Mouse (Mus musculus): ENCODE data around the gene Bpi. TPM values are rescaled to one million over a fixed set of nuclear protein-coding genes. Genes with fewer than 3 reads are reported as not detected.

Bpi gene
- polyA plus RNA-seq, 1 experiment from 2014 or later, result not detected

DNA sequence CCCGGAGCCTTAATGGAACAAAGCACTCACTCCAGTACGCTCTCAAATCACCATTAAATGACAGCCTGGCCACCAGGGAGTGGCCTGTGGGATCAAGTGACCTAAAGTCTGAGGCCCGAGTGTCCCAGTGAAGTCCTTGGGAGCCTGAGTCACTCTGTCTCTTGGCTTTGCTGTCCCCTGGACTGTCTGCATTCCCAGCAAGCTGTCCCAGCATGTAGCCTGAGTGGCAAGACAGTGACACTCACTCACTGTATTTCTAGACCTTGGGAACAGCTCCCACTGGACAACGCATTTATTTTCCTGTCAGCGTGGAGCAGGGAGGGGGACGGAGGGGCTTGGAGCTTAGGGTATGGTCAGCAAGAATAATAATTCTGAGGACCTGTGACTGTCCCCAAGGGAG is 18.6 kb downstream of the Bpi start:
- no peak overlapping the region for H3K27ac ChIP-seq
- 59% methylated on average over 6 of the region's 6 CpGs for WGBS
- no peaks in the 10 kb centered on the region for H3K27me3 ChIP-seq
- H3K9ac ChIP-seq, result no peak overlapping the region
- H3K36me3 ChIP-seq, result no peaks in the 10 kb centered on the region
- ATAC-seq (ENCODE audit: low FRiP score), result no peak
- no peaks in the 10 kb centered on the region for H3K9me3 ChIP-seq (replicated peaks)
- H3K4me1 ChIP-seq, result peaks cover 17% of the 10 kb centered on the region; the same call in 1 of the 2 replicates
- no peak overlapping the region for H3K4me3 ChIP-seq
- H3K4me2 ChIP-seq (replicated peaks), result no peak overlapping the region

DNA sequence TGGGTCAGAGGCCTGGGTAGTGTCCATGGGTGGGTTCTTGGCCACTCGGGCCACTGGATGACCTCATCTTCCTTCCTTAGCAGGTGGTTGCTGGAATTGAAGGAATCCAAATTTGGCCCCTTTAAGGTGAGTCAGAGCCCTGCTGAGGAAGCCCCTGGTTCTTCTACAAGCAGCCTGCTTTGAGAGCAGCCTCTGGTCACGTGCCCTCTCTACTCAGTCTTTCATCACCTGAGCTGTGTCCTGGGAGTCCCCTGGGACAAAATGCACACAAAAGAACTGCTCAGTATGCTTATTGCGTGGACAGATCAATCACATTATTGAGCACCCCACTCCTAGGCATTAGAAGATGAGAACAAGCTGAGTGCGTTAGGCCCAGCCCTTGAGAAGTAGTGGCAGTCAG is 19.0 kb downstream of the Bpi start:
- no peak overlapping the region for H3K27ac ChIP-seq
- H3K4me2 ChIP-seq (replicated peaks), result no peak overlapping the region
- no peaks in the 10 kb centered on the region for H3K27me3 ChIP-seq
- 60% methylated on average over 4 of the region's 4 CpGs for WGBS
- no peak overlapping the region for H3K9ac ChIP-seq
- H3K36me3 ChIP-seq, result no peaks in the 10 kb centered on the region
- peaks cover 17% of the 10 kb centered on the region for H3K4me1 ChIP-seq
- no peaks in the 10 kb centered on the region for H3K9me3 ChIP-seq (replicated peaks)
- ATAC-seq (ENCODE audit: low FRiP score), result no peak
- no peak overlapping the region for H3K4me3 ChIP-seq

DNA sequence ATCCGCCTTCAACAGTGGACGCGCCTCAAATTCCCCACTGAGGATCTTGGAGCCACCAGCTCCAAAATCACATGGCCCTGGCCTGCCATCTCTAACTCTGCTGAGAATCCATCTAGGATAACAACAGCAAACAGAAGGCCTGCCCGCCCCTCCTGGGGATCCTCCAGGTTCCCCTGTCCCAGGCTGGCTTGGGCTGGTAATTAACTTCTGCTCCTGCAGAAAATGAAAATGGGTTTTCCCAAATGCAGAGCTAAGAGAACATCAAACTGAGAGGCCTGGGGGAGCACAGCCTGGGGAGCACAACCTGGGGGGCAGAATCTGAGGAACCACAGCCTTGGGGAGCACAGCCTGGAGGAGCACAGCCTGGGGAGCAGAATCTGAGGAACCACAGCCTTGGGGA is 21.8 kb downstream of the Bpi start:
- Histone ChIP-seq H3K4me1 (peaks cover 14% of the 10 kb centered on the region; the same call in 1 of the 2 replicates), H3K4me2 (replicated peaks) (no peak overlapping the region), H3K4me3 (no peak overlapping the region), H3K36me3 (no peaks in the 10 kb centered on the region), H3K27me3 (no peaks in the 10 kb centered on the region), H3K27ac (no peak overlapping the region), H3K9me3 (replicated peaks) (no peaks in the 10 kb centered on the region), H3K9ac (no peak overlapping the region)
- no peak for ATAC-seq (ENCODE audit: low FRiP score)
- 86% methylated on average over 4 of the region's 4 CpGs for WGBS

DNA sequence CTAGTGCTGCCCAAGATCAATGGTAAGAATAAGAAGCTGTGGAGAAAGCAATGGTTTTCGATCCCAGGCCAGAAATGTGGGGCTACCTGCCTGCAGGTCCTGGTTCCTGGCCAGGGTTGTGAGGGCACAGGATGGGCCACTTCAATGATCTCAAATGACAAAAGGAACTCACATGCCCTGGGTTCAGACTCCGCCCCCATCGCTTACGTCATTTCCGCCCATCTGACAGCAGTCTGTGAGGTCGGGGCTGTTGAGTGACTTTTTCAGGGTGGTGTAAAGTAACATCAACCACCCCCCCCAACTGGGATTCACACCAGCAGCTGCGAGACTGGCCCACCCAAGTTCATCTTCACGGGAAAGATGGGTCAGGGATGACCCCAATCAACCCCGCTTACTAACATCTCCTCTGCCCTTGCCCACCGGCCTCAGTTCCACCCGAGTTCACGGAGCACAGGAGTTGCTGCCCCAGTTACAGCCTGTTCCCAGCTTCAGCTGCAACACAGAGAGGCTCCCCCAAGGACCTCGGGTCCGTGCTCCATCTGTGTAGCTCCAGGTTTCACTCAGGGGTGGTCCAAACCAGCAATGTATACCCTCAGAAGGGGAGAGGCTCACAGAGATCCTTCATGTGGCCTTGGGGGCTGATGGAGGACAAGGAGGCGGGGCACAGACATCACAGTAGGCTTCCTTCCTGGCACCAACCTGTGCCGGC is 23.8 kb downstream of the Bpi start:
- Histone ChIP-seq H3K27me3 (no peaks in the 10 kb centered on the region), H3K9ac (no peak overlapping the region), H3K4me2 (replicated peaks) (no peak overlapping the region), H3K36me3 (no peaks in the 10 kb centered on the region), H3K4me3 (no peak overlapping the region), H3K9me3 (replicated peaks) (no peaks in the 10 kb centered on the region), H3K27ac (no peak overlapping the region), H3K4me1 (peaks cover 13% of the 10 kb centered on the region; the same call in 1 of the 2 replicates)
- ATAC-seq (ENCODE audit: low FRiP score), result no peak
- WGBS, result 73% methylated on average over 16 of the region's 16 CpGs

GRCm38 (mm10) chr2:158283136-158283535 is 25.2 kb downstream of the Bpi start:
- Histone ChIP-seq H3K27ac (no peak overlapping the region), H3K4me3 (no peak overlapping the region), H3K4me2 (replicated peaks) (no peak overlapping the region), H3K9me3 (replicated peaks) (no peaks in the 10 kb centered on the region), H3K9ac (no peak overlapping the region), H3K36me3 (no peaks in the 10 kb centered on the region), H3K27me3 (no peaks in the 10 kb centered on the region), H3K4me1 (peaks cover 10% of the 10 kb centered on the region; the same call in 1 of the 2 replicates)
- no peak for ATAC-seq (ENCODE audit: low FRiP score)
- 80% methylated on average over 7 of the region's 7 CpGs for WGBS

DNA sequence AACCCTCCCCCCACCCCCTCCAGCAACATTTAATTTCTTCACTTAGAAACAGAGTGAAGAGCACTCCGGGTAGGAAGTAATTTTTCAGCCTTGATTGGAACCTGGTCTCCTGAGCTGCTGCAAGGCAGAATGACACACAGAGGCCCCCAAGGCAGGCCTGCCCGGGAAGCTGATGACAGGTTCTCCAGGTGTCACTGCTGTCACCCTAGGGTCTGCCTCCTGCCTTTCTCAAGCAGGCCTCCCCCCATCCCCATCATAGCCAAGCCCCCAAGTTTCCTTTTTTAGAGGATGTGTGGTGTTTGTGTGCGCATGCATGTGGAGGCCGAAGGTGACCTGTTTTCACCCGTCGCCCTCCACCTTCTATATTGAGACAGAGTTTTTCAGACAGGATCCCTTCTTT is 25.9 kb downstream of the Bpi start:
- no peak for ATAC-seq (ENCODE audit: low FRiP score)
- WGBS, result 75% methylated on average over 6 of the region's 6 CpGs
- H3K4me3 ChIP-seq, result no peak overlapping the region
- H3K9me3 ChIP-seq (replicated peaks), result no peaks in the 10 kb centered on the region
- H3K4me2 ChIP-seq (replicated peaks), result no peak overlapping the region
- no peaks in the 10 kb centered on the region for H3K27me3 ChIP-seq
- no peak overlapping the region for H3K27ac ChIP-seq
- no peak overlapping the region for H3K9ac ChIP-seq
- peaks cover 10% of the 10 kb centered on the region; the same call in 1 of the 2 replicates for H3K4me1 ChIP-seq
- no peaks in the 10 kb centered on the region for H3K36me3 ChIP-seq

GRCm38 (mm10) chr2:158284571-158284970 is 26.7 kb downstream of the Bpi start:
- H3K36me3 ChIP-seq, result no peaks in the 10 kb centered on the region
- H3K9ac ChIP-seq, result no peak overlapping the region

DNA sequence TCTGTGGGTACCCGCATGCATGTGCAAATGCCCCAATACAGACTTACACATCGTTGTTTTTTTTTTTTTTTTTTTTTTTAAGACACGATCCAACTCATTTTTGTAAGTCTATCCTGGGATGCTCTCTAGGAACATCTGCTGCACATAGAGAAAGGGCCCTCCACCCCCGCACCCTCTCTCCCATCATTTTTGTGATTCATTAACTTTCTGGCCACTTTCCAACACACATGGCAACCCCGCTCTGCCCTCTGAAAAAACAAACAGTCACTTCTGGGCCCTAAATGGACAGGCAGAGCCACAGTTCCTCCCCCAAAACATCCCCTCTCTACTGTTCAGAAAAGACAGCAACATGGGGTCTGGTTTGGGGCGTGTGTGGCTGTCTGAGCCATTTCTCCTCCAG is 27.8 kb downstream of the Bpi start:
- H3K4me1 ChIP-seq, result peaks cover 10% of the 10 kb centered on the region; the same call in 1 of the 2 replicates
- 68% methylated on average over 6 of the region's 6 CpGs for WGBS

More at GRCm38 (mm10) chr2:158284571-158284970, 26.7 kb downstream of the Bpi start:
- Histone ChIP-seq H3K27me3 (no peaks in the 10 kb centered on the region), H3K4me3 (no peak overlapping the region), H3K4me1 (peaks cover 10% of the 10 kb centered on the region; the same call in 1 of the 2 replicates), H3K27ac (no peak overlapping the region), H3K9me3 (replicated peaks) (no peaks in the 10 kb centered on the region), H3K4me2 (replicated peaks) (no peak overlapping the region)
- ATAC-seq (ENCODE audit: low FRiP score), result no peak
- 16% methylated on average over 11 of the region's 11 CpGs for WGBS

GRCm38 (mm10) chr2:158295700-158296099 is 37.8 kb downstream of the Bpi start:
- Histone ChIP-seq H3K9ac (no peak overlapping the region), H3K27ac (no peak overlapping the region), H3K27me3 (no peaks in the 10 kb centered on the region), H3K36me3 (no peaks in the 10 kb centered on the region), H3K4me3 (no peak overlapping the region), H3K4me2 (replicated peaks) (no peak overlapping the region), H3K4me1 (no peaks in the 10 kb centered on the region), H3K9me3 (replicated peaks) (no peaks in the 10 kb centered on the region)
- no peak for ATAC-seq (ENCODE audit: low FRiP score)
- WGBS, result 65% methylated on average over 9 of the region's 9 CpGs

More for the DNA sequence above, 27.8 kb downstream of the Bpi start:
- Histone ChIP-seq H3K27ac (no peak overlapping the region), H3K4me2 (replicated peaks) (no peak overlapping the region), H3K36me3 (no peaks in the 10 kb centered on the region), H3K4me3 (no peak overlapping the region), H3K9me3 (replicated peaks) (no peaks in the 10 kb centered on the region), H3K9ac (no peak overlapping the region), H3K27me3 (no peaks in the 10 kb centered on the region)
- ATAC-seq (ENCODE audit: low FRiP score), result no peak

DNA sequence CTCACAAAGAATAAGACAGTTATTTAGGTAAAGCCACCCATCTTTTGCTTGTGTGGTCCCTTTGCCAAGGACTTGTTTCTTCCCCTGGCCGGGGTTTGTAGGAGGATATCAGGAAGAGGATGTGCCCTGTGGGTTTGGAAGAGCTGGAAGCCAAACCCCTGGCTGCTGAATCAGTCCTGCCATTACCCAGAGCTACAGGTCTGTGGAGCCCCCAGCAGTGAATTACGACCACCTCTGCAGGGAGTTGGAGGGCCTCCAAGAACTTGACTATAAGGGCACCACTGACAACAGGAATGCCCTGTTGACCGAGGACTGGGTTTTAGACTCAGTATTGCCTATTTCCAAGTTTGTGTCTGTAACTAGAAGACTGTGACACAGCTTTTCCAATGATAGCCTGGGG is 41.3 kb downstream of the Bpi start:
- Histone ChIP-seq H3K4me3 (no peak overlapping the region), H3K9me3 (replicated peaks) (no peaks in the 10 kb centered on the region), H3K9ac (no peak overlapping the region), H3K27ac (no peak overlapping the region), H3K36me3 (no peaks in the 10 kb centered on the region), H3K4me1 (no peaks in the 10 kb centered on the region), H3K4me2 (replicated peaks) (no peak overlapping the region), H3K27me3 (no peaks in the 10 kb centered on the region)
- ATAC-seq (ENCODE audit: low FRiP score), result no peak
- WGBS, result 75% methylated on average over 3 of the region's 3 CpGs

GRCm38 (mm10) chr2:158299731-158300130 is 41.8 kb downstream of the Bpi start:
- Histone ChIP-seq H3K9me3 (replicated peaks) (no peaks in the 10 kb centered on the region), H3K4me3 (no peak overlapping the region), H3K27ac (no peak overlapping the region), H3K4me2 (replicated peaks) (no peak overlapping the region), H3K9ac (no peak overlapping the region), H3K4me1 (no peaks in the 10 kb centered on the region), H3K36me3 (no peaks in the 10 kb centered on the region), H3K27me3 (no peaks in the 10 kb centered on the region)
- no peak for ATAC-seq (ENCODE audit: low FRiP score)
- WGBS, result 78% methylated on average over 4 of the region's 4 CpGs

- Histone ChIP-seq H3K27me3 (no peaks in the 10 kb centered on the region), H3K27ac (no peak overlapping the region), H3K4me3 (no peak overlapping the region), H3K9ac (no peak overlapping the region), H3K4me2 (replicated peaks) (no peak overlapping the region), H3K4me1 (peaks cover 6% of the 10 kb centered on the region), H3K9me3 (replicated peaks) (no peaks in the 10 kb centered on the region), H3K36me3 (no peaks in the 10 kb centered on the region)
- no peak for ATAC-seq (ENCODE audit: low FRiP score)
- 84% methylated on average over 3 of the region's 3 CpGs for WGBS
These were observed 44.9 kb downstream of the Bpi start for GRCm38 (mm10) chr2:158302807-158303206.
